Mouse (Mus musculus) heart, adult 2 months (tissue): ENCODE measurements at regions not wholly inside any gene's neighbourhood (a gene's known extent, or its start where the extent isn't known, plus 50 kb on each side); places are given as distances from the start of the nearest gene placed in this dataset.

Experiments
- CTCF ChIP-seq: fragments of 200-600 bp; IDR thresholded peaks from 2 replicates; pipeline ENCODE4 v1.8.1; 2022; ENCODE audit warnings: antibody characterized with exemption, mild to moderate bottlenecking, moderate library complexity
- EP300 ChIP-seq: fragments of 200-500 bp; IDR thresholded peaks from 2 replicates; pipeline ENCODE4 v1.6.1; 2011; ENCODE audit warnings: low read depth, low read length, control low read depth; ENCODE audit not compliant: insufficient read depth
- POLR2A ChIP-seq: fragments of 200-500 bp; IDR thresholded peaks from 2 replicates; pipeline ENCODE4 v1.6.1; 2011; ENCODE audit warnings: mild to moderate bottlenecking, low read depth, low read length, control low read depth; ENCODE audit not compliant: insufficient read depth

- TF ChIP-seq CTCF (no peak), EP300 (no peak), POLR2A (no peak)
Measured at GRCm38 (mm10) chr10:120526991-120527390, 50.7 kb upstream of the Hmga2 start.
